Comparison of ENCODE assay signal across 8 mouse cellular contexts in the genomic region with DNA sequence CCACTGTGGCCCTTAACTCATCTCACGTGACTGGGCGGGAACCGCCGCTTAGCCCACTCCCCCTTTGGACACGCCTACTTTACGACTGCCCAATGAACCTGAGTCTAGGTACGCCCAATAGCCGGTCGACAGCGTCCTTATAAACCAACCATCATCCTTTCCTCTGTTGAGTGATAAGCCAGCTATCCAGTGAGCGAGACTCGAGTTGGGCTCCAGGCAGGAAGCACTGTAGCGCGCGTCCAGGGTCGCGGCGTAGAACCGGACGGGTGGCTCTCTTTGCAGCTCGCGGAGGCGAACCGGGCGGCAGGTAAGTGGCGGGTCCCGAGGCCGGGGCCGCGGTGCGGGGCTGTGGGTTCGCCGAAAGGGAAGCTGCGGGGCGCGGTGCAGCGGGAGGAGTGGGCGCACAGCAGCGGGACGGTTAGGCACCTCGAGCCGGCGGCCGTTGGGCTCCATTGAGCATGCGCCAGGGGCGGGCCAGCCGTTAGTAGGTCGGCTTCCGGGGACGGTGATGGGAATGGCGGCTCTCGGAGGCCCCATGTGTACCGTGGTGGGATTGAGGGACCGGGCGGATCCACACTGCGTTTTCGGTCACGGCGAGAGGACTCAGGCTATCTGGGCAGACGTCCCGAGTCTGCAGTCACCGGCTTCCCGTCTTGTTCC. TPM values are rescaled to one million over a fixed set of nuclear protein-coding genes. Genes with fewer than 3 reads are reported as not detected.
DNase-seq lines count a peak whose midpoint lies in the region; ATAC-seq lines count a peak whose summit lies in the region.

A gene (plus strand): TSS at position 147 of the 660 bp plus-strand sequence.

- H3K4me3 ChIP-seq in heart, embryonic 14.5 days (ENCODE audit: control insufficient read depth in 1 of 2, insufficient read depth in 1 of 2, low read depth in 1 of 2, low read length in 2 of 2): peak within 1 kb of the TSS; percentile 87 to 96
- peak within 1 kb of the TSS; percentile 95 for H3K4me3 ChIP-seq in liver, embryonic 13.5 days (replicated peaks)
- H3K4me3 ChIP-seq in stomach, embryonic 16.5 days (replicated peaks; ENCODE audit: low read length): peak within 1 kb of the TSS; percentile 94

- peak within 1 kb of the TSS; percentile 89 for H3K9ac ChIP-seq in heart, embryonic 14.5 days (ENCODE audit: low read length)
- peak within 1 kb of the TSS; percentile 92 for H3K9ac ChIP-seq in liver, embryonic 13.5 days
- H3K9ac ChIP-seq in stomach, embryonic 16.5 days (ENCODE audit: low read length): peak within 1 kb of the TSS; percentile 92

- H3K4me1 ChIP-seq in heart, embryonic 14.5 days (ENCODE audit: control insufficient read depth in 2 of 2, insufficient read depth in 2 of 2, low read length in 2 of 2): peaks cover 8 to 17% of the 10 kb centered on the region in 2 experiments
- H3K4me1 ChIP-seq in liver, embryonic 13.5 days (replicated peaks): peaks cover 38% of the 10 kb centered on the region
- peaks cover 17% of the 10 kb centered on the region for H3K4me1 ChIP-seq in stomach, embryonic 16.5 days (ENCODE audit: control insufficient read depth, insufficient read depth, low read length)

- no peaks in the 10 kb centered on the region for H3K27me3 ChIP-seq in heart, embryonic 14.5 days (ENCODE audit: control insufficient read depth, insufficient read depth, low read length)
- H3K27me3 ChIP-seq in liver, embryonic 13.5 days: no peaks in the 10 kb centered on the region
- H3K27me3 ChIP-seq in stomach, embryonic 16.5 days (ENCODE audit: control insufficient read depth, insufficient read depth, low read length): no peaks in the 10 kb centered on the region

- ATAC-seq in CD4-positive, CD25-positive, alpha-beta regulatory T cell, adult 4 months: peak; percentile 98
- peak; percentile 99 for ATAC-seq in heart, embryonic 14.5 days (ENCODE audit: insufficient number of reproducible peaks, insufficient read depth, low FRiP score, low read depth)
- peak; percentile 99 for ATAC-seq in liver, embryonic 13.5 days (ENCODE audit: low read depth)
- ATAC-seq in stomach, embryonic 16.5 days (ENCODE audit: insufficient read depth, low FRiP score): peak; percentile 100

- DNase-seq in c-Kit-negative CD71-positive TER-119-positive erythroid progenitor cells, embryonic 14.5 days (ENCODE audit: low read depth, low spot score): peak; percentile 96
- peak; percentile 99 for DNase-seq in fibroblast of lung, adult 2 months (ENCODE audit: low read depth)
- DNase-seq in kidney, postnatal 14 days: peak; percentile 98
- DNase-seq in liver, embryonic 13.5 days: peak; percentile 97
- DNase-seq in neural tube, embryonic 10.5 days (ENCODE audit: extremely low spot score, low spot score): peak; percentile 96

- H3K36me3 ChIP-seq in heart, embryonic 14.5 days (ENCODE audit: control insufficient read depth, insufficient read depth, low read length): peaks cover 12% of the 10 kb centered on the region
- peaks cover 16% of the 10 kb centered on the region for H3K36me3 ChIP-seq in liver, embryonic 13.5 days
- H3K36me3 ChIP-seq in stomach, embryonic 16.5 days (ENCODE audit: control insufficient read depth, insufficient read depth, low read length): no peaks in the 10 kb centered on the region

- whole genome bisulfite sequencing in heart, embryonic 14.5 days: 0% methylated on average over 63 of the region's 63 CpGs
- WGBS in liver, embryonic 13.5 days (ENCODE audit: insufficient replicate concordance): under 1% methylated on average over 63 of the region's 63 CpGs
- under 1% methylated on average over 63 of the region's 63 CpGs for WGBS in stomach, embryonic 16.5 days

- no peaks in the 10 kb centered on the region for H3K9me3 ChIP-seq in heart, embryonic 14.5 days (ENCODE audit: control insufficient read depth, low read length)
- H3K9me3 ChIP-seq in liver, embryonic 13.5 days (replicated peaks): no peaks in the 10 kb centered on the region
- H3K9me3 ChIP-seq in stomach, embryonic 16.5 days (replicated peaks; ENCODE audit: control insufficient read depth, low read length): no peaks in the 10 kb centered on the region

- peak within 1 kb of the TSS; percentile 94 for H3K4me2 ChIP-seq in heart, embryonic 14.5 days (ENCODE audit: low read length)
- peak within 1 kb of the TSS; percentile 78 for H3K4me2 ChIP-seq in liver, embryonic 13.5 days
- peak within 1 kb of the TSS; percentile 56 for H3K4me2 ChIP-seq in stomach, embryonic 16.5 days (ENCODE audit: low read depth, low read length)

- peak within 1 kb of the TSS; percentile 90 to 92 for H3K27ac ChIP-seq in heart, embryonic 14.5 days (replicated peaks in 1 of 2; ENCODE audit: control insufficient read depth in 1 of 2, insufficient read depth in 1 of 2, low read depth in 2 of 2, low read length in 2 of 2)
- peak within 1 kb of the TSS; percentile 93 for H3K27ac ChIP-seq in liver, embryonic 13.5 days
- peak within 1 kb of the TSS; percentile 96 for H3K27ac ChIP-seq in stomach, embryonic 16.5 days (ENCODE audit: low read length)

RNA-seq across cellular contexts. Expression of the gene that starts here (rescaled TPM):
- 100 to 1,000 TPM; 153 to 208 TPM for polyA plus RNA-seq in CD4-positive, CD25-positive, alpha-beta regulatory T cell, adult 4 months (2017; shearing (Covaris generic))
- polyA plus RNA-seq in heart, embryonic 14.5 days (2014; fragmentation: Nextera tagmentation; extraction: Ambion mirVana): 114 and 119 TPM in 2 replicates
- 291 and 294 TPM in 2 replicates for polyA plus RNA-seq in liver, embryonic 13.5 days (2015; fragmentation: Nextera tagmentation; extraction: Ambion mirVana)
- 154 and 167 TPM in 2 replicates for polyA plus RNA-seq in stomach, embryonic 16.5 days (2015; fragmentation: Nextera tagmentation; extraction: Ambion mirVana)

Comparison
In these comparisons a context has a peak if more than half of its experiments do, and no peak if none do; other contexts are left out.
1. Peak in every context shown above with its lines: DNase-seq, ATAC-seq, H3K4me3 ChIP-seq and H3K27ac ChIP-seq.